Mouse (Mus musculus) ES-E14 (cell line): ENCODE results near the gene Lcmt1. TPM values are rescaled to one million over a fixed set of nuclear protein-coding genes. Genes with fewer than 3 reads are reported as not detected.

Experiments used
- DNase-seq: peaks from one replicate; pipeline ENCODE4 v3.0.0-alpha.2; 2013; ENCODE audit warnings: low read depth, low spot score
- H3K27ac ChIP-seq: 2 replicates; pipeline ENCODE4 v1.5.1; 2012; ENCODE audit warnings: low read depth, mild to moderate bottlenecking, low read length, moderate library complexity, mixed read lengths; ENCODE audit not compliant: poor library complexity, insufficient read depth, severe bottlenecking
- H3K36me3 ChIP-seq: 2 replicates; pipeline ENCODE4 v1.6.1; 2012; ENCODE audit warnings: mild to moderate bottlenecking, low read length, moderate library complexity, mixed read lengths; ENCODE audit not compliant: control insufficient read depth, poor library complexity, insufficient read depth, severe bottlenecking
- H3K4me1 ChIP-seq, 2 experiments: fragments of 150-350 bp in 1 of 2; sonication (generic) in 1 of 2; 2 replicates each; pipeline ENCODE4 v1.6.1; 2012; ENCODE audit warnings: low read length in 2 of 2, mild to moderate bottlenecking in 1 of 2, mixed read lengths in 1 of 2; ENCODE audit not compliant: control insufficient read depth in 2 of 2, insufficient read depth in 2 of 2, poor library complexity in 1 of 2
- H3K4me3 ChIP-seq, 2 experiments: fragments of 150-350 bp in 1 of 2; sonication (generic) in 1 of 2; 2 replicates each; pipeline ENCODE4 v1.5.1; 2012; ENCODE audit warnings: low read length in 2 of 2, low read depth in 1 of 2, mild to moderate bottlenecking in 1 of 2, mixed read lengths in 1 of 2; ENCODE audit not compliant: insufficient read depth in 1 of 2, poor library complexity in 1 of 2, severe bottlenecking in 1 of 2
- H3K9ac ChIP-seq: 2 replicates; pipeline ENCODE4 v1.6.1; 2012; ENCODE audit warnings: low read depth, mild to moderate bottlenecking, low read length, mixed read lengths; ENCODE audit not compliant: poor library complexity, insufficient read depth, severe bottlenecking
- H3K9me3 ChIP-seq: fragments of 150-350 bp; sonication (generic); 2 replicates; pipeline ENCODE4 v1.6.1; 2012; ENCODE audit warnings: low read depth, mild to moderate bottlenecking, low read length; ENCODE audit not compliant: control insufficient read depth, insufficient read depth
- CHD2 ChIP-seq: IDR thresholded peaks from 2 replicates; pipeline ENCODE4 v1.6.1; 2014; ENCODE audit warnings: mild to moderate bottlenecking, low read depth, low read length, inconsistent platforms
- HCFC1 ChIP-seq: IDR thresholded peaks from 2 replicates; pipeline ENCODE4 v1.6.1; 2012; ENCODE audit warnings: low read length, inconsistent platforms, borderline replicate concordance; ENCODE audit not compliant: insufficient read depth
- MAFK ChIP-seq: IDR thresholded peaks from 2 replicates; pipeline ENCODE4 v1.6.1; 2014; ENCODE audit warnings: mild to moderate bottlenecking, low read depth, low read length, inconsistent platforms; ENCODE audit not compliant: insufficient read depth
- ZC3H11A ChIP-seq: IDR thresholded peaks from 2 replicates; pipeline ENCODE4 v1.6.1; 2012; ENCODE audit warnings: low read depth, mild to moderate bottlenecking, inconsistent platforms, low read length, borderline replicate concordance
- ZNF384 ChIP-seq: IDR thresholded peaks from 2 replicates; pipeline ENCODE4 v1.6.1; 2012; ENCODE audit warnings: low read depth, low read length, inconsistent platforms
- in situ Hi-C, 2 experiments: fragments of 600-800 bp; cut with MboI; formaldehyde crosslinking; loops; one replicate each; pipeline ENCODE4 v1.15.1; 2025; ENCODE audit warnings: low sequenced_read_pairs in 2 of 2, inconsistent platforms in 1 of 2; ENCODE audit not compliant: unreplicated experiment in 2 of 2
- total RNA-seq: library from RNA; depleted of rRNA; stranded (reverse); fragments of 300-350 nt; gene quantifications from 2 replicates; pipeline ENCODE4 v1.2.3, GENCODE M21; 2012

Gene Lcmt1
- total RNA-seq, 1 experiment, result 31.8 TPM

- no peak overlapping the region for H3K4me3 ChIP-seq
- no peak for TF ChIP-seq CHD2
- no peak for TF ChIP-seq ZC3H11A
- no peak for TF ChIP-seq HCFC1
- no peak for TF ChIP-seq MAFK
- TF ChIP-seq ZNF384, result no peak
- no peak for DNase-seq
- H3K9ac ChIP-seq, result no peak overlapping the region
- H3K27ac ChIP-seq, result no peak overlapping the region
- no peaks in the 10 kb centered on the region for H3K4me1 ChIP-seq
- peaks cover 12% of the 10 kb centered on the region for H3K36me3 ChIP-seq
- no peaks in the 10 kb centered on the region for H3K9me3 ChIP-seq
- in situ Hi-C loops, result no loop called here
Observed at GRCm38 (mm10) chr7:123404198-123404597, 34.6 kb downstream of the Lcmt1 start.

- no peak for TF ChIP-seq CHD2
- TF ChIP-seq ZC3H11A, result no peak
- TF ChIP-seq HCFC1, result no peak
- no peak for TF ChIP-seq MAFK
- no peak for TF ChIP-seq ZNF384
- H3K36me3 ChIP-seq, result peaks cover 12% of the 10 kb centered on the region
- in situ Hi-C loops, result no loop called here
Observed at GRCm38 (mm10) chr7:123405619-123406018, 36.0 kb downstream of the Lcmt1 start.

GRCm38 (mm10) chr7:123406988-123407387, 37.4 kb downstream of the Lcmt1 start:
- Histone ChIP-seq H3K27ac (no peak overlapping the region), H3K36me3 (peaks cover 14% of the 10 kb centered on the region), H3K9me3 (no peaks in the 10 kb centered on the region), H3K4me1 (no peaks in the 10 kb centered on the region), H3K4me3 (no peak overlapping the region), H3K9ac (no peak overlapping the region)
- in situ Hi-C loops, result no loop called here
- TF ChIP-seq HCFC1, result no peak
- DNase-seq, result no peak

More at GRCm38 (mm10) chr7:123405619-123406018, 36.0 kb downstream of the Lcmt1 start:
- no peak overlapping the region for H3K27ac ChIP-seq
- no peak overlapping the region for H3K4me3 ChIP-seq
- no peaks in the 10 kb centered on the region for H3K9me3 ChIP-seq
- no peaks in the 10 kb centered on the region for H3K4me1 ChIP-seq
- H3K9ac ChIP-seq, result no peak overlapping the region
- no peak for DNase-seq

DNA sequence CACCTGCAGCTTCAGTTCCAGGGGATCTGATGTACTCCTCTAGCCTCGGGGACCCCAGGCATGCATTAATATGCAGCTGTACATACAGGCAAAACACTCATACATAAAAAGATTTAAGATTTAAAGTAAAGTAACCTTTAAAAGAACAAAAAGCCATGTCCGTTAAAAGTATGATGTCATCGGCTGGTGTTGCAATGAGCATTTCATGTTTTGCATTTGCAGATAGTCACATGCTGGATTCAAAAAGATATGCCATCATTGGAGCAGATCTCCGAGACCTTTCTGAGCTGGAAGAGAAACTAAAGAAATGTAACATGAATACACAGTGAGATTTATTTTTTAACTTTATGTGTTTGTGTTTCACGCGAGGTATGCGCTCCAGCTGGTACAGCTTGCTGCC, 40.9 kb downstream of the Lcmt1 start:
- in situ Hi-C loops, result no loop called here
- no peak for TF ChIP-seq ZNF384
- TF ChIP-seq CHD2, result no peak
- Histone ChIP-seq H3K4me3 (no peak overlapping the region), H3K27ac (no peak overlapping the region), H3K4me1 (no peaks in the 10 kb centered on the region), H3K9ac (no peak overlapping the region), H3K9me3 (no peaks in the 10 kb centered on the region), H3K36me3 (peaks cover 3% of the 10 kb centered on the region; the same call in 1 of the 2 replicates)
- no peak for DNase-seq

DNA sequence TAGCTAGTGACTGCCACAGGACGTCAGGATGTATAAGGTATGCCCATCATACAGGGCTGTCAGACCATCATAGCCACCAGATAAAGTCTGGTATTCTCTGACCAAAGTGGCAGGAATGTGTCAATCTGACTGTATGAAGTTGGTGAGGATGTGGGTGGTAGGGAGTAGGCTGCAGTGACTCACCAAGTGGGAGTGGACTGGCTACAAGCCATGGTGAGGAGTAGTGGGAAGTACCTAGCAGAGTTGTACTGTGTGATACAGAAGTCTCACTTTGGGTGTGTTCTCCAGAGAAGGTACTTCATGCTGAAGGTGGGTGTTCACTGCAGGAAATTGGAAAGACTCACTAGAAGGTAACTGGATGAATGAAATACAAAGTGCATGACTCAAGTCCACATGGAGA, 41.5 kb downstream of the Lcmt1 start:
- DNase-seq, result no peak
- Histone ChIP-seq H3K27ac (no peak overlapping the region), H3K36me3 (peaks cover 3% of the 10 kb centered on the region; the same call in 1 of the 2 replicates), H3K4me1 (no peaks in the 10 kb centered on the region), H3K9ac (no peak overlapping the region), H3K9me3 (no peaks in the 10 kb centered on the region), H3K4me3 (no peak overlapping the region)
- TF ChIP-seq HCFC1, result no peak
- TF ChIP-seq MAFK, result no peak
- in situ Hi-C loops, result no loop called here
